Mouse (Mus musculus): Measurements from ENCODE around the gene Lemd2. TPM values are rescaled to one million over a fixed set of nuclear protein-coding genes. Genes with fewer than 3 reads are reported as not detected.
A peak's percentile ranks its signal among the peaks of the same experiment; 100 is the strongest.
"Not testable (repeated sequence)": the region's sequence is repeated elsewhere in the genome, so short reads cannot be mapped to it uniquely, and the experiment has no call there.

The Lemd2 gene
- total RNA-seq (2021), result 10 to 100 TPM; 18.0 to 21.8 TPM
- long read RNA-seq, experiment 1, transcript Lemd2-201 (9 exons, 2,627 nt), result major isoform, 37 of 42 reads
- long read RNA-seq, experiment 1, partial matches to known transcripts, result 0 of 42 reads
- long read RNA-seq, experiment 1, other reads (novel, unspliced or antisense), result 5 of 42 reads
- long read RNA-seq, experiment 2, transcript Lemd2-201 (9 exons, 2,627 nt), result major isoform, 45 of 54 reads
- long read RNA-seq, experiment 2, partial matches to known transcripts, result 2 of 54 reads
- long read RNA-seq, experiment 2, other reads (novel, unspliced or antisense), result 7 of 54 reads

DNA sequence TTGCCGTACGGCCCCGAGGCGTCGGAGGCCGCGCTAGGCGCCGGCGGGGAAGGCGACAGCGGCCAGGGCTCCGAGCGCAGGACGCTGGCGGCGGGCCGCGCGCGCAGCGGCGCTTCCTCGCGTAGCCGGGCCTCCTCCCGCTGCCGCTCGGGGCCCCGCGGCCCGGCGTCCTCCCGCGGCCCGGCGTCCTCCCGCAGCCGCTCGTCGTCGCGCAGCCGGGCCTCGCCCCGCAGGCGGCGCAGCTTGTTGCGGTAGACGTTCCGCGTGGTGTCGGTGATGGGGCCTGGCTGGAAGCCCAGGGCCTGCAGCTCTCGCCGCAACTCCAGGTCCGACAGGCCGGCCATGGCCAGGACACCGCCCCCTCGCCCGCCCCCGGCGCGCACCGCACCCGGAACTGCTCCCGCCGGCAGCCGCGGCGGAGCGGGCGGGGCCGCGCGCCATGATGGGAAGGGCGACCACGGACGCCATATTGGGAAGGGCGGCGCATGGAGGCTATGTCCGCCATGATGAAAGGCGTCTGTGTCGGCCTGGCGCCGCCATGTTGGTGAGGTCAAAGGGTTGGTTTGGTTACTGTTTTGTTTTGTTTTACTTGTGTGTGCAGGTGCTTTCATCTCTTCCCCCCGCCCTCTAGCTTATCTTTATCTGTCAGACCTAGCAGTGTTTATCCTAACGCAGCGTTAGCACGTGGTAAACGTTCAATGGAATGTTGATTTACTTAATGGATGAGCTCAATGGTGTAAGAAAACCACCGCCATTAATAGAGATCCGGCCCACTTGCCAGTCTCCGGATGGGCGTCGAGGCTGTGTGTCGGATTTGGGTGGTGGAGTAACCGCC is at the start of gene Lemd2:
Gene Lemd2, minus strand, starts transcription at position 395 of the 835 bp plus-strand sequence.
- DNase-seq, result peak; percentile 97

GRCm38 (mm10) chr17:27251150-27251549 is 46.9 kb upstream of the Lemd2 start:
- no peak for DNase-seq

GRCm38 (mm10) chr17:27250461-27250860 is 46.2 kb upstream of the Lemd2 start:
- DNase-seq, result no peak

- no peak for DNase-seq
These were observed 44.8 kb upstream of the Lemd2 start for GRCm38 (mm10) chr17:27249073-27249472.

- DNase-seq, result no peak
These were observed 43.6 kb upstream of the Lemd2 start for GRCm38 (mm10) chr17:27247680-27248386.

DNA sequence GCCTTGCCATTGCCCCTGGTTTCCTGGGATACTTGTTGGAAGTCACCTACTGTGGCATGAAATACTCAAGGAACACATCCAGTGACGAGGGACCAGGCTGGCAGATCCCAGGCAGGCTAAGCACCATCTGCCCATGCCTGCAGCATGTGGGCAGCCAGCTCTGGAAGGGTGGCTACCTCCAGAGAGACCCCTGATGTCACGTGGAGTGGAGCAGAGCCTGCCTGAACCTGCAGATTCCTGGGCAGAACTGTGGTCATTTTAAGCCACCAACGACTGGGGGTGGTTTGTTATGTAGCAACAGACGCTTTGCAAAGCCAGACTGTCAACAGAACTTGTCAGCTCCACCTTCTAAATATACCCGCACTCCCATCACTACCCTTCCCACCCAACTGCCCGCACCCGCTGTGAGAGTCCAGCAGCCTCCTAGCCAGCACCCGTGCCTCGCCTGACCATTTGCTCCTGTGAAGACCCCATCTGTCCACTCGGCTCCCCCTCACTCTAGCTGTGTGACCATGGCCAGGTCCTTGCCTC is 41.6 kb upstream of the Lemd2 start:
- DNase-seq, result no peak

DNA sequence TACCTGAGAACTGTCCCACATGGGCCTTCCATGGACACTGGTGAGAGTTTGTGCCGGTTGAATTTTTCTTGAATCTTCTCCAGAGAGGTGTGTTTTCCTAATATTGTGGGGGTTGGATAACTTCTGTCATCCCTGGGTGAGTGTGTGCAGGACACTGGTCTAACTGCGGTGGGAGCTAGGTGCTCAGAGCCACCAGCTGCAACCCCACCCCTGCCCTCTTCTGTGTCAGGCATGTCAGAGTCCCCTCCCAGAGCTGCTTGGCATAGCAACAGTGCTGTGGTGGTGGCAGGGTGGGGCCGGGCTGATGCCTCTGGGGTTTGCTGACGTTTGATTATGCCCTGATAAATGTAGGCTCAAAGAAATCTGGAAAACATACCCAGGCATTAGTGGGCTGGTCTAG is 40.6 kb upstream of the Lemd2 start:
- DNase-seq, result no peak

DNA sequence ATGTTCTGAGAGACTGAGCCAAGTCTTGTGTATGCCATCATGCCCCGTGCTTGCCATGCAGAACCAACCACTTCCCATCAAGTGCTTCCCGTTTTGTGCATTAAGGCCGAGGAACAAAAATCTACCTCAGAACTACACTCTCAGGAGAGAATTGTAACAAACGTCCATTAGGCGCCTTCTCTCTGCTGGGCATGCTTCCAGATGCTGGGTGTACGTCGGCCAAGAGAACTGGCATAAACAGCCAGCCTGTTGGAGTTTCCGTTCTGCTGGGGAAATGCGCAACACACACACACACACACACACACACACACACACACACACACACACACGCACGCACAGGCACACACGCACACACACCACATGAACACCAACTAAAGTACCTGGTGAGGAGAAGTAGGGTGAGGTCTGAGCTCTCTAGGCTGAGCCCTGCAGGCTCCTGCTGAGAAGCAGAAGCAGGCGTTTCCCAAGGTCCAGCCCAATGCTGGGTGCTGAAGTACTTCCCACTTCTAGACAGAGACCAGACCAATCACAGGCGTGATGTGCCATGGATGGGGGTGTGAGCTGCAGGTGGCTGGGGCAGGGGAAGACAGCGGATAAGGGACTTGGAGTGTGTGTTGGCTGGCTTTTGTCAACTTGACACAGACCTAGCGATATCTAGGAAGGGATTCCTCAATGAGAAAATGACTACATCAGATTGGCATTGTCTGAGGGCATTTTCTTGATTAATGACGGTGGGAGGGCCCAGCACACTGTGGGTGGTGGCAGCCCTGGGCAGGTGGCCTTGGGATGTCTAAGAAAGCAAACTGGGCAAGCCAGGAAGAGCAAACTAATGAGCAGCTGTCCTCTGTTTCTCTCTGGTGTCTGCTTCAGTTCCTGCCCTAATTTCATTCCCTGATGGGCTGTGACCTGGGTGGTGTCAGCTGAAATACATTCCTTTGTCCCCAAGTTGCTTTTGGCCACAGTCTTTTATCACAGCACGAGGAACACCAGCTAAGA is 38.2 kb upstream of the Lemd2 start:
- DNase-seq, result no peak

- peak; percentile 83 for DNase-seq
These were observed 36.5 kb upstream of the Lemd2 start for GRCm38 (mm10) chr17:27240556-27241457.

DNA sequence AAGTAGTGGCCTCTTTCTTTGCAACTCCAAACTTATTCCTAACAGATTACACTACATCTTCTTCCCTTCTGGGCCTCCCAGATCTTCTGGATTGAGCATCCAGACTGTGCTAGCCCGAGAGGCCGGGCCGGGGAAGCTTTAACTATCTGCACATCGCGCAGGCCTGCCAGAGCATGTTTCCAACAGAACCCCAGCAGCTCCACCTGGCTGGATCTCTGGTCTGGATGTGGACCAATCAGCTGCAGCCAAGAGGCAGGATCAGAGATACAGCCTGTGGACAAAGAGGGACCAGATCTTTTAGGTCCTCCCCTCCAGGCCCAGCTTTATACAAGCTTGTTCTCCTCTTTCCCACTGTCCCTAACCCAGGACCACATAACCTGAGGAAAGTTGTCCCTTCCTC is 35.7 kb upstream of the Lemd2 start:
- no peak for DNase-seq

DNA sequence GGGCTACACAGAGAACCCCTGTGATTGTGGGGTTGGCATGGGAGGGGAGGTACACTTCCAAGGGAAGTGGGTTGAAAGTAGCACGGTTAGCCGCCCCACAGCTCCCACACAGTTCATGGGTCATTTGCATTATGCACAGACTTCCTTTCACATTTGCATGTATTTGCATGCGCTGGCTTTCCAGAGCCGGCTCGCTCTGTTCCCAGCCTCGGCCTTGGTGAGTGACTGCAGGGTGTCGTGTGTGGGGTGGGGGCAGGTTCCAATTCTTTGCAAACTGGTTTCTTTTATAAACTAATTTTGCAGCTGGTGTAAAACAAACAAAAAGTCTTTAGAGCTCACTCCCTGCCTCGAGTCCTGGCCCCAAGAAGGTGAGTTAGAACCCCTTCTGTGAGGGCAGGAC is 34.4 kb upstream of the Lemd2 start:
- DNase-seq, result no peak

DNA sequence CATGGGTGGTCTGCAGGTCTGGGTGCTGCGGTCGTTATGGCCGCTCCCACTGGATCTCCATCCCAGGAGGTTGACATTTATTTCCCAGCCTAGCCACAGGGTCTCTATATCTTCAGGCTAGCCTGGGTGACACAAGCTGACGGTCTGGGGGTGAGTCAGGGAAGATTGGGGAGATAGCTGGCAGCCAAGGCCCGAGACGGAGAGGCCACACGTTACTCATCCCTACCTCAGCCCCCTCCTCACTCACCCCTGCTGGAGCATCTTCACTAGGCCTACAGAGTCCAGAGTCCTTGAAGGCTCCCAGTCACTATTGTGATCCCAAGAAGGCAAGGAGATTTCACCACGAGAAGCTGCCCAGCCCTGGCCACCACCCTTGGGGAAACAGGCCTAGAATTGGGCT is 33.5 kb upstream of the Lemd2 start:
- DNase-seq, result no peak

GRCm38 (mm10) chr17:27233298-27233697 is 29.0 kb upstream of the Lemd2 start:
- no peak for DNase-seq

- DNase-seq, result no peak
These were observed 27.9 kb upstream of the Lemd2 start for GRCm38 (mm10) chr17:27232176-27232575.

GRCm38 (mm10) chr17:27231586-27231985 is 27.3 kb upstream of the Lemd2 start:
- DNase-seq, result not testable (repeated sequence)

DNA sequence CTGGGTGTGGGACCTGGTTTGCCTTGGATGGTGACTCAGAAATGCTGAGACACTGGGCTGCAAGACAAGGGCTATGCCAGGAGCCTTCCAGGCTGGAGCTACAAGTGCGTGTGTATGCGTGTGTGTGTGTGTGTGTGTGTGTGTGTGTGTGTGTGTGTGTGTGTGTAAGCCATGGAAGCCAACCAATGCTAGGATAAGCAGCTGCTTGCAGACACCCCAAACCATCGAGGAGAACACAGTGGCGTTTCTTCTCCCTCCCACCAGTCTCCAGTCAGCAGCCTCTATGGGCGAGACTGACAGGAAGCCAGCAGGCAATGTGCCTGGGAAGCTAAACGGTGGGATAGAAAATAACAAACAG is 26.9 kb upstream of the Lemd2 start:
- no peak for DNase-seq

- no peak for DNase-seq
These were observed 26.3 kb upstream of the Lemd2 start for GRCm38 (mm10) chr17:27230455-27231145.

DNA sequence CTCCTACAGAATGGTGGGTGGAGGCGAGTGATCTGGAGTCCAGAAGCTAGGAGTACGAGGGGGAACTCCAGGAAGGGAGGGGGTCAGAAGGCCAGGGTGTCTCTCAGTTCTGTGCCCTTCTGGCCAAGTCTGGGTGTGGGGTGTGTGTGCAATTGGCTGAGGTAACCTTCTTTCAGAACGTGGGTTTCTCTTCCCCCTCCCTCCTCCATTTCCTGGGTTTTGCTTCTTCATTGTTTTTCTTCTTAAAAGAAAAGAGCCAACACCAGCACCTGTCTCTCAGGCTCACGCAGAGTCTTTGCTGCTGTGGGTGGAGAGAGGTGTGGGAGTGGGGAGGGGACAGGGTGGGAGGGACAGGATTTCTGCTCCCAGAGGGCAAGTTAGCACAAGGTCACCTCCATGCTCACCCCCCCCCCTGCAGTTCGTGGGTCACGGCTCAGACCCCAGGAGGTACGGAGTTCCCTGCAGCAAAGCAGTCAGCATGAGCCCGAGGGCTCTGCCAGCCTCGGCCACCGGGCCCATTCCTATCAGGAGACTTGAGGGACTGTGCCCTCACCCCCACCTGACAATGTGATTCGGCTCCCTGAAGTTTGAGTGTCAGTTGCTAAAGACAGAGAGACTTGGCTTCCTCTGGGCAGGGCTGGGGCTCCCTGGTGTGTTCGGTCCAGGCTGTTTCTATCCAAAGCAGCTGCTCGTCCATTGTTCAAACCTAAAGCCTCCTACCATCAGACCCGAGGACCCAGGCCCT is 25.6 kb upstream of the Lemd2 start:
- DNase-seq, result no peak

Measured in gastrocnemius, postnatal 25 days (tissue).